Mouse (Mus musculus): ENCODE measurements around the gene Dph1. TPM values are rescaled to one million over a fixed set of nuclear protein-coding genes. Genes with fewer than 3 reads are reported as not detected.

Dph1 gene
- polyA plus RNA-seq, 2 experiments = 25.5 to 30.0 TPM

GRCm38 (mm10) chr11:75147106-75147845 is 43.8 kb downstream of the Dph1 start:
- peak; percentile 90 for ATAC-seq (ENCODE audit: low FRiP score, low read depth)
- peak overlapping the region; percentile 26; the same call in 1 of the 2 replicates for H3K4me2 ChIP-seq (replicated peaks; ENCODE audit: low read depth, low read length, severe bottlenecking)
- WGBS = 2% methylated on average over 11 of the region's 11 CpGs
- no peaks in the 10 kb centered on the region for H3K9me3 ChIP-seq (ENCODE audit: control insufficient read depth, low read length)
- H3K27me3 ChIP-seq (ENCODE audit: control insufficient read depth, insufficient read depth, low read length) = no peaks in the 10 kb centered on the region
- H3K4me3 ChIP-seq (replicated peaks; ENCODE audit: low read length) = no peak overlapping the region
- DNase-seq (ENCODE audit: low spot score) = peak; percentile 93
- H3K27ac ChIP-seq (replicated peaks; ENCODE audit: low read depth, low read length) = peak overlapping the region; percentile 81
- peaks cover 31% of the 10 kb centered on the region for H3K36me3 ChIP-seq (ENCODE audit: control insufficient read depth, insufficient read depth, low read length)
- no peak overlapping the region for H3K9ac ChIP-seq (ENCODE audit: low read depth, low read length, severe bottlenecking)
- peaks cover 46% of the 10 kb centered on the region for H3K4me1 ChIP-seq (ENCODE audit: control insufficient read depth, insufficient read depth, low read length)
- no peak for TF ChIP-seq POLR2A (IDR thresholded peaks at IDR 0.05; ENCODE audit: borderline replicate concordance, extremely low read depth, insufficient read depth, insufficient read length)

- no peak overlapping the region for H3K4me2 ChIP-seq (replicated peaks; ENCODE audit: low read depth, low read length, severe bottlenecking)
- no peak overlapping the region for H3K27ac ChIP-seq (replicated peaks; ENCODE audit: low read depth, low read length)
- H3K36me3 ChIP-seq (ENCODE audit: control insufficient read depth, insufficient read depth, low read length) = peaks cover 23% of the 10 kb centered on the region
- H3K27me3 ChIP-seq (ENCODE audit: control insufficient read depth, insufficient read depth, low read length) = no peaks in the 10 kb centered on the region
- no peak for TF ChIP-seq POLR2A (IDR thresholded peaks at IDR 0.05; ENCODE audit: borderline replicate concordance, extremely low read depth, insufficient read depth, insufficient read length)
- peaks cover 60% of the 10 kb centered on the region for H3K4me1 ChIP-seq (ENCODE audit: control insufficient read depth, insufficient read depth, low read length)
- H3K4me3 ChIP-seq (replicated peaks; ENCODE audit: low read length) = no peak overlapping the region
- no peaks in the 10 kb centered on the region for H3K9me3 ChIP-seq (ENCODE audit: control insufficient read depth, low read length)
- whole genome bisulfite sequencing = 77% methylated on average over 2 of the region's 2 CpGs
- no peak overlapping the region for H3K9ac ChIP-seq (ENCODE audit: low read depth, low read length, severe bottlenecking)
- DNase-seq (ENCODE audit: low spot score) (no peak), ATAC-seq (ENCODE audit: low FRiP score, low read depth) (no peak)
These were observed 45.2 kb downstream of the Dph1 start for GRCm38 (mm10) chr11:75145841-75146240.

DNA sequence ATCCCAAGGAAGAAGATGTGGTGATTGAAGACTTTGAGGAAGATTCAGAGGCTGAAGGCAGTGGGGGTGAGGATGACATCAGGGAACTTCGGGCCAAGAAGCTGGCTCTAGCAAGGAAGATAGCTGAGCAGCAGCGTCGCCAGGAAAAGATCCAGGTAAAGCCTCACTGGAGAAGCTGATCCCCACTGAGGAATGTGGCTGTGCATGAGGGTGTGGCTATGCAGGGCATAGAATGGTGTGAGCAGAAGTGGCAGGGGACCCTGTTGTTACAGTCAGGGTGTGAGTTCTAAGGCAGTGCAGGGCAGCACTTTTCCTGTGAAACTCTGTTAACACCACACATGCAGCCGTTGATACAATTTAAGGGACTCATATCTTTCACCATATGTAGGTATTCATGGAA is 48.3 kb downstream of the Dph1 start:
- DNase-seq (ENCODE audit: low spot score) (no peak), ATAC-seq (ENCODE audit: low FRiP score, low read depth) (no peak)
- H3K9me3 ChIP-seq (ENCODE audit: control insufficient read depth, low read length) = no peaks in the 10 kb centered on the region
- peaks cover 14% of the 10 kb centered on the region for H3K36me3 ChIP-seq (ENCODE audit: control insufficient read depth, insufficient read depth, low read length)
- no peak overlapping the region for H3K4me2 ChIP-seq (replicated peaks; ENCODE audit: low read depth, low read length, severe bottlenecking)
- peaks cover 75% of the 10 kb centered on the region for H3K4me1 ChIP-seq (ENCODE audit: control insufficient read depth, insufficient read depth, low read length)
- H3K9ac ChIP-seq (ENCODE audit: low read depth, low read length, severe bottlenecking) = no peak overlapping the region
- peak overlapping the region; percentile 35; the same call in 1 of the 2 replicates for H3K27ac ChIP-seq (replicated peaks; ENCODE audit: low read depth, low read length)
- 69% methylated on average over 4 of the region's 4 CpGs for WGBS
- no peaks in the 10 kb centered on the region for H3K27me3 ChIP-seq (ENCODE audit: control insufficient read depth, insufficient read depth, low read length)
- no peak overlapping the region for H3K4me3 ChIP-seq (replicated peaks; ENCODE audit: low read length)
- TF ChIP-seq POLR2A (IDR thresholded peaks at IDR 0.05; ENCODE audit: borderline replicate concordance, extremely low read depth, insufficient read depth, insufficient read length) = no peak

DNA sequence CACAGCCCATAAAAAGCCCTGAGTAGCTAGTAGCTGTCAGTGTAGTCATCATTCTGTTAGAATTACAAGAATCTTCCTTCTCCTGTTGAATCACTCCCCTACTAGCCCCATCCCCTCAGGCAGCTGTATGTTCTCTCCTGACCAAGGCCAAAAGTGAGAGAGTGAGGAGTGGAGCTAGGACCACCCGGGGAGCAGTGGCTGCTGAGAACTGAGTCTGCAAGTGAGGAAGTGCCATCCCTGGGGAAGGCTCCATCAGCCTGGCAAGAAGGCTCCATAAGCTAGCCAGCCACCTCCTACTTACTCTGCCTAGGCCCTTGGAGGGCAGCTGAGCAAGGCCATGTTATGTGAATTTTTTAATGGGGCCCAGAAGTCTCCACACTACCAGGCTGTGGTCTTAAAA is 49.1 kb downstream of the Dph1 start:
- H3K4me3 ChIP-seq (replicated peaks; ENCODE audit: low read length) = no peak overlapping the region
- no peak overlapping the region for H3K9ac ChIP-seq (ENCODE audit: low read depth, low read length, severe bottlenecking)
- no peaks in the 10 kb centered on the region for H3K27me3 ChIP-seq (ENCODE audit: control insufficient read depth, insufficient read depth, low read length)
- peaks cover 14% of the 10 kb centered on the region for H3K36me3 ChIP-seq (ENCODE audit: control insufficient read depth, insufficient read depth, low read length)
- WGBS = 10% methylated on average over 1 of the region's 1 CpGs
- no peak for TF ChIP-seq POLR2A (IDR thresholded peaks at IDR 0.05; ENCODE audit: borderline replicate concordance, extremely low read depth, insufficient read depth, insufficient read length)
- no peak overlapping the region for H3K4me2 ChIP-seq (replicated peaks; ENCODE audit: low read depth, low read length, severe bottlenecking)
- H3K27ac ChIP-seq (replicated peaks; ENCODE audit: low read depth, low read length) = peak overlapping the region; percentile 78; the same call in 1 of the 2 replicates
- H3K9me3 ChIP-seq (ENCODE audit: control insufficient read depth, low read length) = no peaks in the 10 kb centered on the region
- H3K4me1 ChIP-seq (ENCODE audit: control insufficient read depth, insufficient read depth, low read length) = peaks cover 75% of the 10 kb centered on the region
- DNase-seq (ENCODE audit: low spot score) (peak; percentile 69), ATAC-seq (ENCODE audit: low FRiP score, low read depth) (no peak)

- no peak for TF ChIP-seq POLR2A (IDR thresholded peaks at IDR 0.05; ENCODE audit: borderline replicate concordance, extremely low read depth, insufficient read depth, insufficient read length)
- H3K27me3 ChIP-seq (ENCODE audit: control insufficient read depth, insufficient read depth, low read length) = no peaks in the 10 kb centered on the region
- H3K4me1 ChIP-seq (ENCODE audit: control insufficient read depth, insufficient read depth, low read length) = peaks cover 76% of the 10 kb centered on the region
- no peak overlapping the region for H3K4me2 ChIP-seq (replicated peaks; ENCODE audit: low read depth, low read length, severe bottlenecking)
- ATAC-seq (ENCODE audit: low FRiP score, low read depth) (no peak), DNase-seq (ENCODE audit: low spot score) (no peak)
- peak overlapping the region; percentile 78 for H3K27ac ChIP-seq (replicated peaks; ENCODE audit: low read depth, low read length)
- H3K9ac ChIP-seq (ENCODE audit: low read depth, low read length, severe bottlenecking) = no peak overlapping the region
- no peak overlapping the region for H3K4me3 ChIP-seq (replicated peaks; ENCODE audit: low read length)
- H3K36me3 ChIP-seq (ENCODE audit: control insufficient read depth, insufficient read depth, low read length) = peaks cover 15% of the 10 kb centered on the region
- no peaks in the 10 kb centered on the region for H3K9me3 ChIP-seq (ENCODE audit: control insufficient read depth, low read length)
- WGBS = 49% methylated on average over 3 of the region's 3 CpGs
These were observed 50.0 kb downstream of the Dph1 start for GRCm38 (mm10) chr11:75141038-75141437.
